Mouse (Mus musculus): ENCODE measurements around the gene Kctd5. TPM values are rescaled to one million over a fixed set of nuclear protein-coding genes. Genes with fewer than 3 reads are reported as not detected.

The Kctd5 gene
- total RNA-seq, 2 experiments from 2014 or later, result 67.0 to 68.4 TPM

Small RNA genes lying within 50 kb of the gene (microRNA-seq; reads per million reads assigned to microRNA genes)
- gene Gm27700, result not detected

Other genes with a start within 250 kb of the Kctd5 start
- gene Elob, start 244.3 kb downstream of the Kctd5 start, total RNA-seq (2021), result 100 to 1,000 TPM; 435 to 447 TPM
- gene Prss33, start 237.4 kb downstream of the Kctd5 start, total RNA-seq (2021), result under 1 TPM; 0.34 to 0.48 TPM
- gene Prss32, start 229.6 kb downstream of the Kctd5 start, total RNA-seq (2021), result 1 to 10 TPM in 1 of 2 experiments, under 1 TPM in 1; 0.74 to 1.4 TPM
- 1 to 10 TPM; 3.8 to 4.7 TPM for gene Prss41, start 229.3 kb downstream of the Kctd5 start, total RNA-seq (2021)
- not detected for gene Prss21, start 205.4 kb downstream of the Kctd5 start, total RNA-seq (2021)
- gene Dcpp1, start 192.6 kb downstream of the Kctd5 start, total RNA-seq (2021), result not detected
- not detected for gene Dcpp2, start 192.6 kb downstream of the Kctd5 start, total RNA-seq (2021)
- not detected for gene Dcpp3, start 156.0 kb downstream of the Kctd5 start, total RNA-seq (2021)
- gene Sbp, start 131.8 kb downstream of the Kctd5 start, total RNA-seq (2021), result not detected
- gene Sbpl, start 118.2 kb downstream of the Kctd5 start, total RNA-seq (2021), result not detected
- under 1 TPM in 1 of 2 experiments, not detected in 1; 0.22 TPM for gene Prss30, start 92.9 kb downstream of the Kctd5 start, total RNA-seq (2021)
- gene Prss22, start 75.4 kb downstream of the Kctd5 start, total RNA-seq (2021), result not detected
- not detected for gene Prss27, start 35.3 kb downstream of the Kctd5 start, total RNA-seq (2021)
- gene Pdpk1, start 77.4 kb upstream of the Kctd5 start, total RNA-seq (2021), result 10 to 100 TPM; 67.0 to 68.3 TPM
- gene Amdhd2, start 90.3 kb upstream of the Kctd5 start, total RNA-seq (2021), result 10 to 100 TPM; 30.2 to 32.0 TPM
- gene Atp6v0c, start 96.2 kb upstream of the Kctd5 start, total RNA-seq (2021), result 100 to 1,000 TPM; 770 to 834 TPM
- 10 to 100 TPM; 82.8 to 91.5 TPM for gene Tbc1d24, start 132.1 kb upstream of the Kctd5 start, total RNA-seq (2021)
- 10 to 100 TPM; 15.8 to 16.4 TPM for gene Ntn3, start 136.0 kb upstream of the Kctd5 start, total RNA-seq (2021)
- gene Tedc2, start 147.4 kb upstream of the Kctd5 start, total RNA-seq (2021), result 10 to 100 TPM; 12.6 to 13.7 TPM
- gene Ccnf, start 178.0 kb upstream of the Kctd5 start, total RNA-seq (2021), result 1 to 10 TPM; 9.1 to 9.8 TPM

Measured in left cerebral cortex, postnatal 4 days (tissue).